Mouse (Mus musculus) heart, postnatal 4 days (tissue): ENCODE results near the gene Srrm4. TPM values are rescaled to one million over a fixed set of nuclear protein-coding genes. Genes with fewer than 3 reads are reported as not detected.

Experiments
- DNase-seq: peaks from one replicate; pipeline ENCODE4 v3.0.0; 2021
- total RNA-seq, 2 experiments: library from RNA; stranded (reverse); gene quantifications; 2 replicates each; pipeline ENCODE4 v1.2.3; 2021

The Srrm4 gene
- total RNA-seq = 1 to 10 TPM; 1.8 to 3.5 TPM

DNA sequence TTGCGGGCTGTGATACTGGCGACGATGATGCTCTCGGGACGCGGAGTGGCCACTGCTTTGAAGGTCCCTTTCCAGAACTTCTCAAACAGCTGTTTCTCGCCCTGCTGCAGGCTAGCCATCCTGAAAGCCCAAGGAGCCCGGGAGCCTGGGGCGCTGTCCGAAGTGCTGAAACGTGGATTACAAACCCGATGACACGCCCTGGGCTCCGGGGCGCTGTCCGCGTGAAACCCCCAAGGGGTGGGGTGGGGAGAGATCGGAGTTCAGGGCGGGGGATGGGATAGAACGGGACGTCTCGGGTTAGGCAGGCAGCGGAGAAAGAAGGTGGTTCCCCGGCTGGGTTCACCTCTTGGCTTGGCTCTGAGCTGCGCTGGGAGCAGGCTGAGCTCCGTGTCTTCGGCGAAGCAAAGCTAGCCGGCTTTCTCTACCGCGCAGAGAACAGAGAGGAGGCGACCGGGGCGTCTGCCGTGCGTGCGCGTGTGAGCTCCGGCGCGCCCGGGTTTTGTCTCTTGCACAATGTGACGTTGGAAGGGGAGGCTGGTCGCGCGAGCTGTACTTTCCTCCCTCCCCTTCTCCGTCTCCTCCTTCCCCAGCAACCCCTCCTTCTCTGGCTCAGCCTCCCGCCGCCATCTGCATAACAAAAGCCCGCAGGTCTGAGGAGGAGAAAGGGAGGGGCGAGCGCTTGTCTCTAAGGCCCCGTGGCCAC lies at the start of gene Srrm4:
Gene Srrm4, minus strand, starts transcription at position 472 of the 703 bp plus-strand sequence.
- peak; percentile 80 for DNase-seq

- peak; percentile 11 for DNase-seq
Observed at GRCm38 (mm10) chr5:116592801-116593430, 1.3 kb upstream of the Srrm4 start.

DNA sequence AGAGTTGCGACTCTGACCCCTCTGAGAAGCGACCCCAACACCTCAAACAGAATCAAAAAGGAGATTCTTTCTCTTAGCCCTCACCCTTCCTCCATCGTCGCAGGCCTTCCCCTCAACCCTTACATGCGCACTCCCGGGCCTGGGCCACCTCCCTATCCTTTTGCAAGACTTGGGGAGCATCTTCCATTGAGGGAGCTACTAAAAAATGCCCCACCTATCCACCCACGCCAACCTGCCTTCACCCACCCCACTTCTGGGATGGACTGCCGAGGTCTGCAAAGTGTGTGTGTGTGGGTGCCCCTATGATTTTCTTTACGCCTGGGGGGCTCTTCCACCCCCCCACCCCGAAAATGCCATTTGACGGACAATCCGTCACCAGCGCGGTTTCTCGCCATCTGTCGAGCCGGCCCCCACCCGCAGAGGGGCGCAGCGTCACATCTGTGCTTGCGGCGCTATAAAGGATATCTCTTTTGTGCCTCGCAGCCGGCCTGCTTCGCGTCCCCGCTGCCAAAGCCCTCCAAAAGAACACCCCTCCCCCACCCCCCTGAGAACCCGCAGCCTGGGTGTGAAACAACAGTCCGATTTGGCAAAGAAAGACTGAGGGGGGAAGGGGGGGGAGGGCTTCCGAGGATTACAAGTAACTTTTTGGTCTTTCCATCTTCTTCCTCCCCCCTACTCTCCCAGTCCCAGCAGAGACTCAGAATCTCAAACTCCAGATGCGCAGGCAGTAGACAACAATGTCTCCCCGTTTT lies 608 bp upstream of the Srrm4 start:
- no peak for DNase-seq

DNA sequence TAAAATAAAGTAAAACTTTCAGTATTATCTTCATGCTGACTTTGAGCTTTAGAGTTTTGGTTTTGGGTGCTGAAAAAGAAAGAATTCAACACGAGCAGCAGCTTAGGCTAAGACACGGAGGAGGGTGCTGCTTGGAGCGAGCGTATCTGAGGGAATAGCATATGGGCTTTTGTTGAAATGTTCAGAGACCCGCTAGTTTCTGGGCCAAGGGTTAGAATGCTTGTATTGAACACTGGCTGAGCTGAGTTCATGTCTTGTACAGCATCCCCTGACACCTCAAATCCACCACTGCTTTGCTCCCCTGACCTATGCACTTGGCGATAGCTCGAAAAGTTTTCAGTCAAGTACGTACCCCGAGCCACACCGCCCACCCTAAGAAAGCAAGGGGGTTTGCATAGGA lies 919 bp downstream of the Srrm4 start:
- no peak for DNase-seq

- DNase-seq = no peak
Observed at GRCm38 (mm10) chr5:116589631-116590030, 2.0 kb downstream of the Srrm4 start.

GRCm38 (mm10) chr5:116588836-116589235 lies 2.8 kb downstream of the Srrm4 start:
- no peak for DNase-seq

- no peak for DNase-seq
Observed at GRCm38 (mm10) chr5:116579533-116579932, 12.1 kb downstream of the Srrm4 start.

DNA sequence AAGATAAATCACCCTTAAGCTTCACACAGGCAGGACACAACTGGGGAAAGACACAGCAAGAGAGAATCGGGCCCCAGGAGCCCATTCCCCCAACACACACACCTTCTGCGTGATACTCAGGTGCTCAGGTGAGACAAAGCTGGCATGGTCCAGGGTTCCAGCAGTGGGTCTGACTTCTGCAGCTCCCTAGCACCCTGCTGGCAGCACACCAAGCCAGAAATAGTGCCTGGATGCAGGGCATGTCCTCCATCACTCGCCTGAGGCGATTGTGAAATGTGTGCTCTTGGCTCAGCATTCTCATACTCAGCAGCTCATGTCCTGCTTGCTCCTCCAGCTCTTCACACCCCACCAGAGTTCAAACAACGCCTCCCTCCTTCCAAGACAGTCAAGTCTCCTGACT lies 14.5 kb downstream of the Srrm4 start:
- no peak for DNase-seq

DNA sequence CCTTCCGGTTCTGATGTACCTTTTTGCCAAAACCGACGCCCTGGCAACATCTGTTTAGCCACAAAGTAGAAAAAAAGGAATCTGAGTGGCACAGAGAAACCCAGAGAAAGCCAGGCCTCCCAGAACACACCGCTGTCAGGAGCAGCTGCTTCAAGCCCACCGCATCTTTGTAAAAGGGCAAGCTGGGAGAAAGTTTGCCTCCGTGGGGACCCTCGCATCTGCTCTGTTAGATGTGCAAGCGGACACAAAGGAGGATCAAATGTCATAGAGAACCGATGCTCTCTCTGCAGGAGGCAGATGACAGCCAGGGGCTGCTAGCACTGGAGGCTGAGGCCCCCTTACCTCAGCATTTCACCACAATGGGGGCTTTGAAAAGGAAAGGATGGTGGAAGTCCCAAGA lies 18.3 kb downstream of the Srrm4 start:
- no peak for DNase-seq

- no peak for DNase-seq
Observed at GRCm38 (mm10) chr5:116571936-116572335, 19.7 kb downstream of the Srrm4 start.

DNA sequence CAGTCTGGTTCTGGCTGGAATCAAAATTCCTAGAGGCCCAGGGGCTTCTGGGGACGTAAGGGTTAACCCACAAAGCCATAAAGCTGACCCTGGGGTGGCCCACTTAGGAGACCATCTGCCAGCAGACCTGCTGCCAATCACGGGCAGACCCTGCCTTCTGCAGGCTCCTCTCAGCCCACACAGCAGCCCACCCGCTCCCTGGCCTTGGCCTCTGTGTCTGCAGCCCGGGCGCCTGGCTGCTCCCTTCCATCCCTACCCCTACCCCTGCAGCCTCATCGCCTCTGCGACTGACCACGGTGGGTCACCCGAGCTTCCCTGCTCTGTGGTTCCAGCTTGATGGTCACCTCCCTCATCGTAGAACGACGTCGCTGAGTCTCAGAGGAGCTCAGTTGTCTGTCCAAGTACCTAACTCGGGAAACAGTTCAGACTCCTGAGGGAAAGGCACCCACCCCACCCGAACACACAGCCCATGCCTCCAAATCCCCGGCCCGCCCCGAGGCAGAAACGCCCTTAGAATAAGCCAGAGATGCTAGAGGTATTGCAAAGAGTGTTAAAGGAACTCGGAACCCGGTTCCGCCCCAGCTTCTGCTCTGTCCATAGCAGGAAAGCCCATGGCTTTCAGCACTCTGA lies 20.3 kb downstream of the Srrm4 start:
- no peak for DNase-seq

DNA sequence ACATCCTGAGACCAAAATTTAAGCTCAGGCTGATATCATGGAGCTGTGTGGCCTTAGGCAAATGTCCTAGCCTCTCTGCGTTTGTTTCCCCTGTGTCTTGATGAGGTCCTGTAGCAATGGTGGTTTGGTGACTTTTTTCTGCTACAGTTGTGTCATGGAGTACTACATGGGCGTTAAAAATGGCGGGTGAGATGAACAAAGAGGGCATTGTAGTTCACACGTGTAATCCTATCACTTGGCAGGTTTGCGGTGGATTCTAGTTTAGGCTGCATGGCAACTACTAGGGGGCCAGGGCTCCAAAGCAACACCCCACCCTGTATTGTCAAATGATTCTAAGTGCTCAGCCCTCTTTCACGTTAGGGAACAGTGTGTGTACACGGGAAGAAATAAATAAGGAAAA lies 21.1 kb downstream of the Srrm4 start:
- no peak for DNase-seq

DNA sequence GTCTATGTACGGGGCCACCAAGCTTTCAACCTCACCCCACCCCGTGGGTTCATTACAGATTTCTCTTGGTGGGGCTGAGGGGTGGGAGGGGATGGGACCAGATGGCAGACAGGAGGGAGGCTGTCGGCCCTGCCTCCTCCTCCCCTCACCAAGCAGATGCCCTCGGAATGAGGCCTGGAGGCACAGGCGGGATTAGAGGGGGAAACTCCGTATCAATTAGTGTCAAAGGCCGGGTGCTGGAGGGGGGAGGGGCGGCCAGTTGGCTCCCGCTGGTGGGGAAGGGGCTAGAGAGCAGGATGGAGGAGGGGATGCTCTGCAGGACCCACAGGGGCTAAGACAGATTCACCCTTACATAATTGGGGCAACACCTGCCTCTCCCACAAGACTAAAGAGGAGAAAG lies 22.0 kb downstream of the Srrm4 start:
- no peak for DNase-seq

GRCm38 (mm10) chr5:116568050-116568449 lies 23.6 kb downstream of the Srrm4 start:
- no peak for DNase-seq

GRCm38 (mm10) chr5:116567298-116567697 lies 24.3 kb downstream of the Srrm4 start:
- no peak for DNase-seq

DNA sequence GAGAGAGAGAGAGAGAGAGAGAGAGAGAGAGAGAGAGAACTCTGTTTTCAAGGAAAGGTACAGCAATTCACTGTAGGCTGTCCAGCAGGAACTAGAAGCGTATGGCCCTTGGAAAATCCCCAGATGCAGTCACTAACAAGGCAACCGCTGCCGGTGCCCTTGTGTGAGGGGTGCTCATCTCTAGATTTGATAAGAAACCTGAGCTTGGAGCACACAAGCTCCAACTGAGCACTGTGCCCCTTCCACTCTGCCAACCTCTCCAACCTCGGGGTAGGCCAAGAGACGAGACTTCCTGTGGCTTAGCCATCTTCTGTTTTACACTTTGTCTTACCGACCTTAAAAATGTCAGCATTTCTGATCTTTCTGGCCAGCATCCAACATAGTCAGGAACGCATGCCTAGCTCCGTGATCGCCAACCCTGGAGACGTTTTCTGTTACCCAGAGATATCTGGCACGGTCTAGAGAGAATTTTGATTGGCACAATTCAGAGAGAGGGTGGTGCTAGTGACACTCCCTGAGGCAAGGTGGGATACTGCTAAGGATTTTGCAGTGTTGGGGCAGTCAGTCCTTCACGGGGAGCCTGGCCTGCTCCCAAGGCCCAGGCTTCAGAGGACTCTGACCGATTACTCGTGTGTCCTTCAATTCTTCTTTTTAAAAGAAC lies 25.1 kb downstream of the Srrm4 start:
- DNase-seq = no peak

- no peak for DNase-seq
Observed at GRCm38 (mm10) chr5:116565573-116565972, 26.0 kb downstream of the Srrm4 start.

- no peak for DNase-seq
Observed at GRCm38 (mm10) chr5:116564391-116564790, 27.2 kb downstream of the Srrm4 start.

DNA sequence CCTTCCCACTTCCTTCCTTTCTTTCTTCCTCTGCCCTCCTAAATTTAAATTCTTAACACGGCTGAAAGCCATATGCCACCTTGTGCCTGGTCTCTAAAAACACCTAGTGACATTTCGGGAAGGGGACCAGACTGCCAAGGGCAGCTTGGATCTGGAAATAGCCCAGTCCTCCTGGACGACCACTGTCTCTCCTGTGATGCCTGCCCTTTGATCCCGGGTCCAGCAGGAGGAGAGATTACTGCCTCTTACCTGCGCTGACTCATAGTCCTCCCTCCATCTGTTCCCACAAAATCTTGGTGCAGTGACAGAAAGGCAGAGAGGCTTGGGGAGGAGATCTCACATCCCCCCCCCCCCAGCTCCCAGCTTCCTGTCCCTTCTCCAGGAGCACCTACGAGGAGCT lies 27.9 kb downstream of the Srrm4 start:
- DNase-seq = no peak

DNA sequence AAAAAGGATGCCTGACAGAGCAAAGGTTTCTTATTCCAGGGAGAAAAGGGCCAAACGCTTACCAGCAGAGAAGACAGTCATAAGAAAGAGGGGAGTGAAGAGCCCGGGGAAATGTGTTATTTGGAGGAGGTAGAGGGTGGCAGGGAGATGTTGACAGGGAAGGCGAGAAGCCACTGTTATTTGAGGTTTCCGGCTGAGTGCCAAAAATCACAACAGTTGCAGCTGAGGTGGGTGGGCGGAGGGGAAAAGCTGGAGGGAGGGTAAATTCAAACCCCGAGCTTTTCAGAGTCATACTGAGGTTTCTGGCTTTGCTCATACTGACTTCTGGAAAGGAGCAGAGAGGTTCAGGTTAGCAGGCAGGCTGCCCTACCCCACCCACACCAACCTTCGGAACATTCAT lies 32.5 kb downstream of the Srrm4 start:
- DNase-seq = no peak

- no peak for DNase-seq
Observed at GRCm38 (mm10) chr5:116556614-116557013, 35.0 kb downstream of the Srrm4 start.

GRCm38 (mm10) chr5:116553868-116554267 lies 37.7 kb downstream of the Srrm4 start:
- peak; percentile 58 for DNase-seq

- DNase-seq = no peak
Observed at GRCm38 (mm10) chr5:116553106-116553505, 38.5 kb downstream of the Srrm4 start.
